Mouse (Mus musculus) G1E (cell line): ENCODE results near the gene Hoxa3. TPM values are rescaled to one million over a fixed set of nuclear protein-coding genes. Genes with fewer than 3 reads are reported as not detected.

Experiments used
- ATAC-seq: 2 replicates; pipeline ENCODE4 v1.8.0; 2016; ENCODE audit warnings: mild to moderate bottlenecking; ENCODE audit not compliant: insufficient number of reproducible peaks, poor library complexity, low FRiP score, severe bottlenecking; ENCODE audit errors: extremely low read depth
- DNase-seq: peaks from one replicate; pipeline ENCODE4 v3.0.0; 2012; ENCODE audit warnings: low spot score
- H3K27me3 ChIP-seq: 2 replicates; pipeline ENCODE4 v1.6.1; 2012; ENCODE audit warnings: mild to moderate bottlenecking, low read length, inconsistent platforms; ENCODE audit not compliant: insufficient read depth
- H3K36me3 ChIP-seq: replicated peaks from 2 replicates; pipeline ENCODE3; 2012; ENCODE audit warnings: mild to moderate bottlenecking, inconsistent platforms
- H3K4me1 ChIP-seq: 2 replicates; pipeline ENCODE4 v1.6.1; 2012; ENCODE audit warnings: low read depth, low read length, inconsistent platforms, mixed read lengths; ENCODE audit not compliant: insufficient read depth
- H3K4me3 ChIP-seq: 2 replicates; pipeline ENCODE4 v1.5.1; 2012; ENCODE audit warnings: low read depth, mild to moderate bottlenecking, inconsistent platforms, low read length, moderate library complexity, mixed read lengths
- H3K9me3 ChIP-seq: replicated peaks from 2 replicates; pipeline ENCODE4 v1.6.1; 2012; ENCODE audit warnings: inconsistent platforms
- CTCF ChIP-seq: IDR thresholded peaks from 2 replicates; pipeline ENCODE4 v1.5.1; 2012; ENCODE audit warnings: low read depth, low read length, inconsistent platforms, mixed read lengths
- GATA1 ChIP-seq: IDR thresholded peaks from 2 replicates; pipeline ENCODE4 v1.6.1; 2012; ENCODE audit warnings: borderline replicate concordance, low read length, inconsistent platforms, mixed read lengths
- GATA2 ChIP-seq: IDR thresholded peaks from 2 replicates; pipeline ENCODE4 v1.6.1; 2012; ENCODE audit warnings: low read depth, low read length, inconsistent platforms, borderline replicate concordance
- POLR2AphosphoS5 ChIP-seq: IDR thresholded peaks from 2 replicates; pipeline ENCODE4 v1.6.1; 2012; ENCODE audit warnings: low read depth, low read length, inconsistent platforms; ENCODE audit not compliant: insufficient replicate concordance
- TAL1 ChIP-seq: conservative IDR thresholded peaks from 2 replicates; pipeline ENCODE4 v1.6.1; 2012; ENCODE audit warnings: low read depth, low read length, inconsistent platforms, mixed read lengths
- polyA plus RNA-seq: library from polyadenylated mRNA; stranded (reverse); fragments of >175 nt; gene quantifications from 2 replicates; pipeline ENCODE4 v1.2.3, GENCODE M21; 2012
- total RNA-seq, 2 experiments: library from RNA; stranded (forward) in 1 of 2; stranded (reverse) in 1 of 2; fragments of 200-1000 nt in 1 of 2; fragments of >200 nt in 1 of 2; fragmentation: Nextera tagmentation in 1 of 2; gene quantifications; 2 replicates each; pipeline ENCODE4 v1.2.3; 2014 to 2017

Gene Hoxa3
- total and polyA plus RNA-seq, 3 experiments: 0.16 TPM; not detected in 2

GRCm38 (mm10) chr6:52157466-52158275, 55.5 kb downstream of the Hoxa3 start:
- TF ChIP-seq TAL1 (no peak), GATA1 (no peak), CTCF (no peak), POLR2AphosphoS5 (no peak), GATA2 (no peak)
- DNase-seq (no peak), ATAC-seq (no peak)
- H3K4me3 ChIP-seq: no peak overlapping the region
- no peaks in the 10 kb centered on the region for H3K36me3 ChIP-seq
- H3K4me1 ChIP-seq: no peaks in the 10 kb centered on the region
- H3K27me3 ChIP-seq: peaks cover 15% of the 10 kb centered on the region
- no peaks in the 10 kb centered on the region for H3K9me3 ChIP-seq

- Histone ChIP-seq H3K4me3 (no peak overlapping the region), H3K27me3 (peaks cover 20% of the 10 kb centered on the region), H3K9me3 (no peaks in the 10 kb centered on the region), H3K36me3 (no peaks in the 10 kb centered on the region), H3K4me1 (no peaks in the 10 kb centered on the region)
- no peak for TF ChIP-seq POLR2AphosphoS5
- ATAC-seq (no peak), DNase-seq (no peak)
Measured at GRCm38 (mm10) chr6:52156551-52157200, 56.5 kb downstream of the Hoxa3 start.

- Histone ChIP-seq H3K4me3 (no peak overlapping the region), H3K4me1 (no peaks in the 10 kb centered on the region), H3K27me3 (peaks cover 16% of the 10 kb centered on the region), H3K36me3 (no peaks in the 10 kb centered on the region), H3K9me3 (no peaks in the 10 kb centered on the region)
- TF ChIP-seq GATA1: no peak
- TF ChIP-seq POLR2AphosphoS5: no peak
- no peak for TF ChIP-seq TAL1
- no peak for TF ChIP-seq GATA2
- TF ChIP-seq CTCF: no peak
- DNase-seq (no peak), ATAC-seq (no peak)
Measured at GRCm38 (mm10) chr6:52155471-52155870, 57.7 kb downstream of the Hoxa3 start.

GRCm38 (mm10) chr6:52154044-52154443, 59.1 kb downstream of the Hoxa3 start:
- no peaks in the 10 kb centered on the region for H3K36me3 ChIP-seq
- no peak overlapping the region for H3K4me3 ChIP-seq
- ATAC-seq: no peak
- H3K4me1 ChIP-seq: no peaks in the 10 kb centered on the region
- DNase-seq: no peak
- peaks cover 12% of the 10 kb centered on the region for H3K27me3 ChIP-seq
- H3K9me3 ChIP-seq: no peaks in the 10 kb centered on the region
- TF ChIP-seq POLR2AphosphoS5: no peak
- no peak for TF ChIP-seq GATA1
- TF ChIP-seq CTCF: no peak
- TF ChIP-seq TAL1: no peak
- TF ChIP-seq GATA2: no peak

GRCm38 (mm10) chr6:52153270-52153669, 59.9 kb downstream of the Hoxa3 start:
- no peak for TF ChIP-seq POLR2AphosphoS5
- no peak for TF ChIP-seq TAL1
- no peak for TF ChIP-seq GATA1
- no peak for TF ChIP-seq GATA2
- TF ChIP-seq CTCF: no peak
- no peaks in the 10 kb centered on the region for H3K9me3 ChIP-seq
- ATAC-seq (no peak), DNase-seq (no peak)
- peaks cover 12% of the 10 kb centered on the region for H3K27me3 ChIP-seq
- H3K36me3 ChIP-seq: no peaks in the 10 kb centered on the region
- H3K4me3 ChIP-seq: no peak overlapping the region
- no peaks in the 10 kb centered on the region for H3K4me1 ChIP-seq
